Mouse (Mus musculus) hindbrain, postnatal 0 days (tissue): ENCODE results near the gene Lin28b. TPM values are rescaled to one million over a fixed set of nuclear protein-coding genes. Genes with fewer than 3 reads are reported as not detected.
"Not testable (repeated sequence)": the region's sequence is repeated elsewhere in the genome, so short reads cannot be mapped to it uniquely, and the experiment has no call there.

ENCODE experiments used
- ATAC-seq: fragments of 200-750 bp; cut with Nextera tagmentation; 2 replicates; pipeline ENCODE4 v1.8.0; 2017; ENCODE audit warnings: mild to moderate bottlenecking, moderate TSS enrichment, moderate library complexity
- DNase-seq: peaks from one replicate; pipeline ENCODE4 v3.0.0-alpha.2; 2015; ENCODE audit warnings: low spot score
- H3K27ac ChIP-seq: fragments of 300-500 bp; sonication (generic); 2 replicates; pipeline ENCODE4 v1.5.1; 2014; ENCODE audit warnings: mild to moderate bottlenecking
- H3K27me3 ChIP-seq: fragments of 300-500 bp; sonication (generic); 2 replicates; pipeline ENCODE4 v1.6.1; 2014; ENCODE audit warnings: low read length, mixed read lengths; ENCODE audit not compliant: insufficient read depth
- H3K36me3 ChIP-seq: fragments of 300-500 bp; sonication (generic); 2 replicates; pipeline ENCODE4 v1.6.1; 2014; ENCODE audit warnings: low read length, mixed read lengths; ENCODE audit not compliant: insufficient read depth
- H3K4me1 ChIP-seq: fragments of 300-500 bp; sonication (generic); 2 replicates; pipeline ENCODE4 v1.6.1; 2014; ENCODE audit warnings: antibody characterized with exemption, low read length, mixed read lengths; ENCODE audit not compliant: insufficient read depth
- H3K4me2 ChIP-seq: fragments of 300-500 bp; sonication (generic); 2 replicates; pipeline ENCODE4 v1.6.1; 2014; ENCODE audit warnings: low read depth, mild to moderate bottlenecking, low read length, moderate library complexity, mixed read lengths
- H3K4me3 ChIP-seq: fragments of 300-500 bp; sonication (generic); 2 replicates; pipeline ENCODE4 v1.5.1; 2014; ENCODE audit warnings: low read length
- H3K9ac ChIP-seq: fragments of 300-500 bp; sonication (generic); replicated peaks from 2 replicates; pipeline ENCODE4 v1.6.1; 2014; ENCODE audit warnings: mild to moderate bottlenecking, low read length, moderate library complexity, mixed read lengths
- H3K9me3 ChIP-seq: fragments of 300-500 bp; sonication (generic); 2 replicates; pipeline ENCODE4 v1.6.1; 2016; ENCODE audit warnings: low read length, mixed read lengths
- CTCF ChIP-seq: IDR thresholded peaks from 2 replicates; pipeline ENCODE4 v1.5.1; 2016; ENCODE audit warnings: antibody characterized with exemption, control low read depth, low read depth
- WGBS: fragments of 180-500 bp; shearing (Covaris S2); extraction: QIAGEN DNeasy Blood & Tissue Kit; methylation state at CpG from one replicate; pipeline ENCODE4 v1.1.7; 2014; 5-methylcytosine and 5-hydroxymethylcytosine counted together
- polyA plus RNA-seq: library from polyadenylated mRNA; unstranded; fragments of >200 nt; fragmentation: Nextera tagmentation; extraction: Ambion mirVana; gene quantifications from 2 replicates; pipeline ENCODE4 v1.2.1, GENCODE M21; 2015
- total RNA-seq: library from RNA; depleted of rRNA; stranded (reverse); fragments of >200 nt; gene quantifications from 2 replicates; pipeline ENCODE4 v1.2.3, GENCODE M21; 2014

The Lin28b gene
- total and polyA plus RNA-seq, 2 experiments from 2014 or later: 3.6 to 8.0 TPM

- Histone ChIP-seq H3K4me1 (no peaks in the 10 kb centered on the region), H3K4me3 (no peak overlapping the region), H3K27me3 (no peaks in the 10 kb centered on the region), H3K9me3 (no peaks in the 10 kb centered on the region), H3K4me2 (no peak overlapping the region), H3K27ac (no peak overlapping the region), H3K9ac (no peak overlapping the region), H3K36me3 (no peaks in the 10 kb centered on the region)
- TF ChIP-seq CTCF: no peak
- WGBS: 95% methylated on average over 6 of the region's 6 CpGs
- DNase-seq (no peak), ATAC-seq (no peak)
Measured at GRCm38 (mm10) chr10:45356091-45356490, 130.1 kb downstream of the Lin28b start.

GRCm38 (mm10) chr10:45348143-45348542, 138.1 kb downstream of the Lin28b start:
- not testable (repeated sequence) for H3K4me1 ChIP-seq, H3K4me3 ChIP-seq, H3K27ac ChIP-seq, H3K9ac ChIP-seq, DNase-seq, H3K36me3 ChIP-seq, ATAC-seq, H3K4me2 ChIP-seq, H3K9me3 ChIP-seq, H3K27me3 ChIP-seq
- peak; percentile 24 for TF ChIP-seq CTCF
- 87% methylated on average over 3 of the region's 3 CpGs for WGBS

GRCm38 (mm10) chr10:45345217-45345616, 141.0 kb downstream of the Lin28b start:
- H3K36me3 ChIP-seq: no peaks in the 10 kb centered on the region
- no peak overlapping the region for H3K4me2 ChIP-seq
- WGBS: 67% methylated on average over 9 of the region's 9 CpGs
- no peak for DNase-seq
- no peak overlapping the region for H3K27ac ChIP-seq
- no peaks in the 10 kb centered on the region for H3K27me3 ChIP-seq
- H3K9ac ChIP-seq: no peak overlapping the region
- TF ChIP-seq CTCF: no peak
- H3K9me3 ChIP-seq: no peaks in the 10 kb centered on the region
- H3K4me3 ChIP-seq: no peak overlapping the region
- no peak for ATAC-seq
- no peaks in the 10 kb centered on the region for H3K4me1 ChIP-seq

GRCm38 (mm10) chr10:45344381-45344780, 141.8 kb downstream of the Lin28b start:
- Histone ChIP-seq H3K36me3 (no peaks in the 10 kb centered on the region), H3K27me3 (no peaks in the 10 kb centered on the region), H3K27ac (no peak overlapping the region), H3K9me3 (no peaks in the 10 kb centered on the region), H3K4me3 (no peak overlapping the region), H3K4me1 (no peaks in the 10 kb centered on the region), H3K9ac (no peak overlapping the region), H3K4me2 (no peak overlapping the region)
- WGBS: 90% methylated on average over 4 of the region's 4 CpGs
- DNase-seq: no peak
- peak; percentile 14; the same call in 1 of the 2 replicates for TF ChIP-seq CTCF
- no peak for ATAC-seq

GRCm38 (mm10) chr10:45339106-45339505, 147.1 kb downstream of the Lin28b start:
- no peak for TF ChIP-seq CTCF
- 67% methylated on average over 7 of the region's 7 CpGs for WGBS

GRCm38 (mm10) chr10:45335434-45336422, 150.5 kb downstream of the Lin28b start, which contains the start of gene Bves:
Gene Bves, plus strand, starts transcription at chr10:45335772.
- Histone ChIP-seq H3K27ac (no peak within 1 kb of the TSS), H3K9me3 (no peaks in the 10 kb centered on the region), H3K4me3 (peak within 1 kb of the TSS; percentile 63), H3K9ac (peak within 1 kb of the TSS; percentile 49), H3K4me1 (no peaks in the 10 kb centered on the region), H3K4me2 (peak within 1 kb of the TSS; percentile 83), H3K27me3 (0 out of 2 replicates have a peak, but pooled peaks cover 6% of the 10 kb centered on the region), H3K36me3 (no peaks in the 10 kb centered on the region)
- 3% methylated on average over 112 of the region's 116 CpGs for WGBS
- DNase-seq: peak; percentile 67
- ATAC-seq: peak; percentile 74
- peak; percentile 28; the same call in 1 of the 2 replicates for TF ChIP-seq CTCF

More at GRCm38 (mm10) chr10:45339106-45339505, 147.1 kb downstream of the Lin28b start:
- no peaks in the 10 kb centered on the region for H3K9me3 ChIP-seq
- H3K4me2 ChIP-seq: no peak overlapping the region
- no peak overlapping the region for H3K27ac ChIP-seq
- DNase-seq (no peak), ATAC-seq (no peak)
- H3K4me1 ChIP-seq: no peaks in the 10 kb centered on the region
- no peak overlapping the region for H3K9ac ChIP-seq
- 0 out of 2 replicates have a peak, but pooled peaks cover 6% of the 10 kb centered on the region for H3K27me3 ChIP-seq
- no peaks in the 10 kb centered on the region for H3K36me3 ChIP-seq
- H3K4me3 ChIP-seq: no peak overlapping the region
